Mouse (Mus musculus) ES-Bruce4 (cell line): ENCODE results near the gene Flot2.

Experiments
- CTCF ChIP-seq: IDR thresholded peaks from one replicate; pipeline ENCODE4 v1.8.1; 2011; ENCODE audit warnings: low read depth, low read length
- EP300 ChIP-seq: IDR thresholded peaks from 2 replicates; pipeline ENCODE4 v1.6.1; 2011; ENCODE audit warnings: low read depth, low read length; ENCODE audit not compliant: insufficient read depth

DNA sequence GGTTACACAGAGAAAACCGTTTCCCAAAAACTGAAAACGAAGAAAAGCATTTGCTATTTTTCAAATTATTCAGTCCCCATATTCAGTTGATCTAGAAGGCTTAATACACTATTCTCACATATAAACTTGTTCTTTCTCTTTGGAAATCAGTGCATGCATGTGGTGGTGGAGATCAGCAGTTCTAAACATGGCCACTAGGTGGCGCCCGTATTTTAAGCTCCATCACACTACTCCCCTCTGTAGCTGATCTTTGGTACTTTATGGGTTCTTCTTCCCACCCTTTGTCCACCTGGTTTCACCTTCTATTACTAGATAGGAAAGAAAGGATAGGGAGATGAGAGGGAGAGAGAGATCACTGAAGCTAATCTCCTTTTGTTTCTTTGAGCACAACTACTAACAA lies 18.1 kb upstream of the Flot2 start:
- peak; percentile 32 for TF ChIP-seq CTCF
- no peak for TF ChIP-seq EP300
